Mouse (Mus musculus) forebrain, embryonic 12.5 days (tissue): ENCODE measurements around the gene Gch1. TPM values are rescaled to one million over a fixed set of nuclear protein-coding genes. Genes with fewer than 3 reads are reported as not detected.

Experiments
- ATAC-seq: fragments of 200-750 bp; cut with Nextera tagmentation; 2 replicates; pipeline ENCODE4 v1.8.0; 2017; ENCODE audit warnings: moderate TSS enrichment; ENCODE audit not compliant: low FRiP score
- H3K27ac ChIP-seq: fragments of 300-500 bp; sonication (generic); 2 replicates; pipeline ENCODE4 v1.5.1; 2016; ENCODE audit warnings: mild to moderate bottlenecking
- H3K27me3 ChIP-seq: fragments of 300-500 bp; sonication (generic); 2 replicates; pipeline ENCODE4 v1.6.1; 2016; ENCODE audit warnings: mild to moderate bottlenecking
- H3K36me3 ChIP-seq: fragments of 300-500 bp; sonication (generic); replicated peaks from 2 replicates; pipeline ENCODE4 v1.6.1; 2016; ENCODE audit warnings: mild to moderate bottlenecking
- H3K4me1 ChIP-seq: fragments of 300-500 bp; sonication (generic); 2 replicates; pipeline ENCODE4 v1.6.1; 2016
- H3K4me2 ChIP-seq: fragments of 300-500 bp; sonication (generic); 2 replicates; pipeline ENCODE4 v1.6.1; 2016; ENCODE audit warnings: mild to moderate bottlenecking, moderate library complexity
- H3K4me3 ChIP-seq: fragments of 300-500 bp; sonication (generic); replicated peaks from 2 replicates; pipeline ENCODE4 v1.5.1; 2016; ENCODE audit warnings: mild to moderate bottlenecking
- H3K9ac ChIP-seq: fragments of 300-500 bp; sonication (generic); 2 replicates; pipeline ENCODE4 v1.6.1; 2016; ENCODE audit warnings: mild to moderate bottlenecking
- H3K9me3 ChIP-seq: fragments of 300-500 bp; sonication (generic); 2 replicates; pipeline ENCODE4 v1.6.1; 2016
- WGBS: fragments of 180-500 bp; shearing (Covaris S2); methylation state at CpG from one replicate; pipeline ENCODE4 v1.1.7; 2016; 5-methylcytosine and 5-hydroxymethylcytosine counted together
- polyA plus RNA-seq: library from polyadenylated mRNA; unstranded; fragments of >200 nt; fragmentation: Nextera tagmentation; extraction: Ambion mirVana; gene quantifications from 2 replicates; pipeline ENCODE4 v1.2.1, GENCODE M21; 2016

Gene Gch1
- polyA plus RNA-seq, 1 experiment from 2014 or later, result 1.4 TPM

GRCm38 (mm10) chr14:47104246-47105173 is 84.7 kb downstream of the Gch1 start:
- Histone ChIP-seq H3K4me3 (no peak overlapping the region), H3K27ac (no peak overlapping the region), H3K9ac (no peak overlapping the region), H3K9me3 (no peaks in the 10 kb centered on the region), H3K36me3 (no peaks in the 10 kb centered on the region), H3K27me3 (no peaks in the 10 kb centered on the region), H3K4me2 (no peak overlapping the region), H3K4me1 (peaks cover 5% of the 10 kb centered on the region; the same call in 1 of the 2 replicates)
- 35% methylated on average over 19 of the region's 19 CpGs for WGBS
- ATAC-seq, result no peak

Other genes with a start within 250 kb of the Gch1 start
- 46.5 and 50.3 TPM in 2 replicates for gene Wdhd1, start 87.4 kb upstream of the Gch1 start, polyA plus RNA-seq
- gene Socs4, start 87.5 kb upstream of the Gch1 start, polyA plus RNA-seq, result 4.5 TPM in 2 replicates
- 94.4 and 104 TPM in 2 replicates for gene Mapk1ip1l, start 108.9 kb upstream of the Gch1 start, polyA plus RNA-seq
- 0.37 and 0.56 TPM in 2 replicates for gene Lgals3, start 178.3 kb upstream of the Gch1 start, polyA plus RNA-seq
- gene Dlgap5, start 229.0 kb upstream of the Gch1 start, polyA plus RNA-seq, result 63.1 and 63.6 TPM in 2 replicates